Mouse (Mus musculus) gastrocnemius, postnatal 36 days (tissue): Measurements from ENCODE around the gene 1700057G04Rik. TPM values are rescaled to one million over a fixed set of nuclear protein-coding genes. Genes with fewer than 3 reads are reported as not detected.
A peak's percentile ranks its signal among the peaks of the same experiment; 100 is the strongest.

ENCODE experiments used
- DNase-seq, 2 experiments: peaks; one replicate each; pipeline ENCODE4 v3.0.0; 2022
- intact Hi-C: fragments of 180-260 bp; cut with DNase I; formaldehyde crosslinking; loops from one replicate; pipeline ENCODE4 v1.15.1; 2025
- long read RNA-seq, 2 experiments: library from polyadenylated mRNA; stranded (forward); transcript quantifications; one replicate each; pipeline ENCODE4 v2.0.0; 2021
- total RNA-seq, 2 experiments: library from RNA; stranded (reverse); gene quantifications; 2 replicates each; pipeline ENCODE4 v1.2.3; 2021

1700057G04Rik gene
- total RNA-seq = not detected
- long read RNA-seq, experiment 1 = 0 reads
- long read RNA-seq, experiment 2 = 0 reads

DNA sequence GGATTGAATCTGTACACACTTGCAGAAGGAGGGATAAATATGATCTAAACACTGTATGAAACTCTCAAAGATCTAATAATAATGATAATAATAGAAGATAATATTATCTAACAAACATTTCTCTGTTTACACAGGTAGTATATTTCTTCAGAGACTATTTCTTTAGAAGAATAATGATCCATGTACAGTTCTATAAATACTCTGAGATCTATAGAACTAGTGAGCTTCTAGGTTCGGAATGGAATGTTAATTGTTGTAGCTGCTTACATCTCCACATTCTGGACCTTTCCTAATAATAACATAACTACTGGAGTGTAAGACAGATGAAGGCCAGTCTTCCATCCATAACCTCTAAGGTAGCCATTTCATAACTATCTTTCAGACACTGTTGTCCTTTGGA is at the start of gene 1700057G04Rik:
Gene 1700057G04Rik (plus strand): TSS at position 301 of the 400 bp plus-strand sequence.
- intact Hi-C loops = no loop called here

DNA sequence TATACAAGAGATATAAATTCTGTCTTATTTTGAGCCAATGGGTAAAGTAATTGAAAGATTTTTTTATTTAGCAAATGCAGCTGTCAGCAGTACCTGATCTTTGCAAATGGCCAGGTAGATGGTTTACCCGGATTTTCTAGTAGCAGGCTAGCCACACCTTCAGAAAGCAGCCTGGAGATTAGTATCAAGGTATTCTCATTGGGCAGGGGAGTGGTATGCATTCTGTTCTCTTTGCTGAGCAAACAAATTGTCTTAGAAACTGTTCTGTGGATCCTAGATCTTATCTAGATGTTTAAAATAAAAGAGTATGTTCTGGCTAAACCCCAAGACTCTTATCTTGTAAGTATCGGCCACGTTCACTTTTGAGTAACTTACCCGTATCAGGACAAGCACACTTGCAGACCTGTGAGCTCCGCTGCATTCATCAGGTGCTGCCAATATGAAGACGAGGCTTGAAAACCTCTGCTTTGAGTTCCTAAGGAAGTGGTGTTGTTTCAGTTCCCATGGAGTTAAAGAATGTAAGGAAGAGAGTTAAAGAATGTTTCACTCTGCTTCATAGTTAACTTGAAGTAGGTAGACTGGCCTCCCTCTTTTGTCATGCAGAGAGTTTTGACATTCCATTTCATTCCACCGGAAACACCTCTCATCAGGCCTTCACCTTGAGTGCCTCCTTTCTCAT is 48.6 kb upstream of the 1700057G04Rik start:
- no peak for DNase-seq
- intact Hi-C loops = no loop called here

More for the DNA sequence above, at the start of gene 1700057G04Rik:
- no peak for DNase-seq

GRCm38 (mm10) chr9:92265719-92266118 is 43.5 kb upstream of the 1700057G04Rik start:
- DNase-seq = no peak
- intact Hi-C loops = no loop called here

DNA sequence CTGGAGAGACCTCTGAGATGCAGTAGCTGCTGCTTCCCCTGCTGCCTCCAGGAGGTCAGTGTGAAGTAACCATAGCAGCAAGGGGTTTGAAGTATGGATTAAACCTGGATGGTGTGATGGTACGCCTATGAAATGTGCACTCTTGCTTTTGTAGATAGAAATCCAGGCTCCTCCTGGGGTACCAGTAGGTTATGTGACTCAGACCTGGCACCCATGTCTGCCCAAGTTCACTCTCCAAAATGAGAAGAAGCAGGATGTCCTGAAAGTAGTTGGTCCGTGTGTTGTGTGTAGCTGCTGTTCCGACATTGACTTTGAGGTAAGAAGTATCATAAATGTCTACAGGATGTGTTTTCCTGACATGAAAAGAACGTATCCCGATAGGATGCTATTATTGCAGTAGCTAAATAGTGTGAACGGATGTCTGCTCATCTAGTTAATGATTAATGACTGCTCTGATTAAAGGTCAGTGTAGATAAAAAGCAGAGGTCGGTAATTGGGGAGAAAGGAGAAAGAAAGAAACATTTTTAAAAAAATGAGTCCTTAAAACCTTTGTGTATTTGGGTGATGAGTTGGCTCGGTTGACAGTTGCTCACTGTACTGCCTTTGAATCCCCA is 42.5 kb upstream of the 1700057G04Rik start:
- intact Hi-C loops = no loop called here
- no peak for DNase-seq

GRCm38 (mm10) chr9:92267732-92268131 is 41.4 kb upstream of the 1700057G04Rik start:
- intact Hi-C loops = no loop called here
- DNase-seq = no peak

GRCm38 (mm10) chr9:92269829-92270404 is 39.3 kb upstream of the 1700057G04Rik start:
- intact Hi-C loops = no loop called here
- DNase-seq = no peak

GRCm38 (mm10) chr9:92270927-92271326 is 38.2 kb upstream of the 1700057G04Rik start:
- DNase-seq = peak; percentile 56 to 69
- intact Hi-C loops = no loop called here

DNA sequence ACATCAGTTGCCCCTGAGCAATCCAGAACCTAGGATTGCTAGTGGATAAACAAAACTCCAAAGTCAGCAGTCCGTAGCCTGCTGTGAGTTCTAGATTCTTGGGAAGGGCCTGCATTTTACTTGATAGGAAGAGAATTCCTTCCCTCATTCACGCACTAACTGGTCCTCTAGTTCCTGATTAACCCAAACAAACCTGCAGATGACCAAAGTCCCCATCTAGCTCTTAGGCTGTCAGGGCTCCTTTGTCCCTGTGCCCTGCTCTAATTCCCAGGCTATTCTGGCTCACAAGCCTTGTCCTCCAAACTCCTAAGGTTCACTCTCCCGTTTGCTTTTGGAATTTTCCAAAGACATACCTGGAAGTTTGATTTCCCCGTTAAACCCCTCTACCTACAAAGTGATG is 36.5 kb upstream of the 1700057G04Rik start:
- intact Hi-C loops = no loop called here
- no peak for DNase-seq

- intact Hi-C loops = no loop called here
- DNase-seq = no peak
These were observed 35.9 kb upstream of the 1700057G04Rik start for GRCm38 (mm10) chr9:92273271-92273670.

DNA sequence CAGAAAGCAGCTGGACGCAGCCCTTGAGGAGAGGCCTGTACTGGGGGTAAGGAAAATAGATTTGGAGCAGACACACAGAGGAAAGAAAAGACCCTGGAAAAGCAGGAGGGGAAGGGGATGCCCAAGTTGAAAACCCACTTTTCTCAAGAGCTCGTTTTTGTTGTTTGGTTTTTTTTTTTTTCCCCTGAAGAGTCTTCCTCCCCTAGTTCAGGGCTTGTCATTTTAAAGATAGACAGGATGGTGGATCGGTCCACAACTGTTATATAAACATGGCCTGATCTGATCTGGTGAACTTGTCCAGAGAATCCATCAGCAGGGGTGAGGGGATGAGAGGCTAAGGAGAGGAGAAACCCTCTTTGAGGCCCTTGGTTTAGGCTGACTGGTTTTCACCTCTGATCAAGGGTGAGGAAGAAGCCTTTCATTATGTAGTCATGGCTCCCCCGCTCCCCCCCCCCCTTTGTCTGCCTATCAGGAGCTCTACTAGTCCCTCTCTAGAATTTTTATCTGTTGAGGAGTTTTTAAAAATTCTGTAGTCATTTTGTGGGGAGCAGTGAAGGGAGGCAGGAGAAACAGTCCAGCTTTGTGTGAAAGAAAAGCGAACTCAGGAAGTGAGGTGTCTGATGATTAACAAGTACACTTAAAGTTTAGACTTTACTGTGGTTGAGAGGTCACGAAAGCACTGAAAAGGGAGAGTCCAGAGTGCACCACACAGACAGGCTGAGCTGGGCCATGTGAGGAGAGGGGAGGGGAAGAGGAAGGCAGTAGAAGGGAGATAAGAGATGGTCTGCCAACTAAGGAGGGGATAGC is 35.0 kb upstream of the 1700057G04Rik start:
- intact Hi-C loops = no loop called here
- no peak for DNase-seq

- intact Hi-C loops = no loop called here
- DNase-seq = no peak
These were observed 33.5 kb upstream of the 1700057G04Rik start, which contains the start of gene Plscr2 for GRCm38 (mm10) chr9:92275486-92276207. Plscr2 (plus strand) TSS chr9:92275602.

GRCm38 (mm10) chr9:92276360-92276759 is 32.8 kb upstream of the 1700057G04Rik start:
- no peak for DNase-seq
- intact Hi-C loops = no loop called here

GRCm38 (mm10) chr9:92280048-92280447 is 29.1 kb upstream of the 1700057G04Rik start:
- intact Hi-C loops = no loop called here
- no peak for DNase-seq

DNA sequence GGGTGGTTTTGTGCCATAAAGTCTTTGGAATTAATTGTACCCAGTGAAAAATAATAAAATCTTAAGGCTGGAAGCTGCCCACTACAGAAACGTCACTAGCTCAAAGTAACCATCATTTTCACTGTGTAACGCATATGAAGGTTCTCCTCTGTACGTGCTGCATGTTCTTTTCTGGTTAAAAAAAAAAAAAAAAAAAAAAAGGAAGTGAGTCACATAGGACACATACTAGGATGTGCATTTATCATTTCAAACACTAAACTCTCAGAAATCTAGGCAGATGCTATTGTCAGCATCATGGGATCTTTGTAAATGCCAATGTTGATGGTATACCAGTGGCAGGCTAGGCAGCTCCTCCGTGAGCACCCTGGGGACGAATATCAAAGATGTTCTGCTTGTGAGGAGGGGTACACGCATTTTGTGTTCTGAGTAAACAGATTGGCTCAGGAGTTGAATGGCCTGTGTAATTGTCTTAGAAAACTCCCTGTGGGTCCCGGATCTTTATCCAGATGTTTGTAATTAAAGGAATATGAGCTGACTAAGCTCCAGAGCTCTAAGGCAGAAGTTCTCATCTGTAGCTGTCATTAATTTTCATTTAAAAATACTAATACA is 26.5 kb upstream of the 1700057G04Rik start:
- DNase-seq = no peak
- intact Hi-C loops = no loop called here

GRCm38 (mm10) chr9:92289675-92290074 is 19.5 kb upstream of the 1700057G04Rik start:
- no peak for DNase-seq
- intact Hi-C loops = no loop called here

DNA sequence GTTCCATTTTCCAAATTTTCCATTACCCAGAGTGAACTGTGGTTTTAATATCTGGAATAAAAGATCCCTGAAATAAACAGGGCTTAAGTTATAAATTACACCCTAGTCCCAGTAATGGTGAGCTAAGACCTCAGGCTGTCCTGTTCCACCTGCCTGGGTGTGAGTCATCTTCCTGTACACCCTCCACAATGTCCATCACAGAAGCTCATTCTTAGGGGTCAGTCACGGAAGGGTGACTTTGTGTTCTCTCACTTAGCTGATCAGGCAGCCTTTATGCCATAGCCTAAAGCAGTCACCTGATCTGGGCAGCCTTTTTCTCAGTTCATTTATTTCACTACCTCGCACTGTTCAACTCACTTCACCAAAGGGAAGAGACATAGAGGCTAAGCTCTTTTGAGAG is 17.0 kb upstream of the 1700057G04Rik start:
- intact Hi-C loops = no loop called here
- no peak for DNase-seq

GRCm38 (mm10) chr9:92292922-92293321 is 16.3 kb upstream of the 1700057G04Rik start:
- intact Hi-C loops = no loop called here
- no peak for DNase-seq

DNA sequence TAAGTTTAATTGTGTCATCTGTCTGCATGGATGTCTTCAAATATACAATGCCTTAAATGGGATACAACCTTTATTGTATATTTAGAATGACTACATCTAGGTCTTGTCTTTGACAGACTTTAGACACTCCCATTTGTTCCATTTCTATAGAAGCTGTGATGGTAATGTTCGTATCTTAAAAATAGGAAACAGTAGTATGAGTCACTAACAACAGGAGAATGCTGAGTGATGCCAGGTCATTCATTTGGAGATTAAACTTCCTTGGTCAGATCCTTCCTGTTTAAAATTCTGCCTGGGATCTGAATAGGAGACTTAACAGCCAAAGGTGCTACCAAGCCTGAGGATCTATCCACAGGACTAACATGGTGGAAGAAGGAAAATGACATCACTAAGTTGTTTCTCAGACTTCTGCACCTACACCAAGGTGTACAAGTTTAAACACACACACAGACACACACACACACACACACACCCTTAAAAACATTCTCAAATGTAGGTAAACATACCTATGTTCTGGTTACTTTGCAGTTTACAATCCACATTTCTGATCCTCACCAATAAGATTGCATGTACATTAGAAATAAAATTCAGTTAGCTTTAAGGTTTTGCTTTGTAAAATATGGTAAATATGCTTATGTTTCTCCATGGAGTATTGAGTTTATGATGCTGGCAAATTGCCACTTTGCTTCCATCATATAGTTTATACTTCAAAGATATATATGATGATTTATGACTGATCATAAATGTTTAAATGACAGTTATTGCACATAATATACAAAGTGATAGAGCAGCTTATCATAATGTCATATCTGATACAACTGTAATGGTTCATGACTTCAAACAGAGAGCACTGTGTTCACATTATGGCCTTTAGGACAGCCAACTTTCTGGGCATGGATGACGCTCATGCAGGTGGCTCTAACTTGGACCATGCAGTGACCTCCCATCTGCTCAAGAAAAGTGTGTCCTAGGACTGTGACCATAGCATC is 15.3 kb upstream of the 1700057G04Rik start:
- no peak for DNase-seq
- intact Hi-C loops = no loop called here

- intact Hi-C loops = no loop called here
- DNase-seq = no peak
These were observed 10.9 kb upstream of the 1700057G04Rik start for GRCm38 (mm10) chr9:92298288-92298687.
